Mouse (Mus musculus): ENCODE data around the gene Rpusd3.
A peak's percentile ranks its signal among the peaks of the same experiment; 100 is the strongest.

- TF ChIP-seq TAL1 (IDR thresholded peaks at IDR 0.05; ENCODE audit: low read length) (0 out of 3 replicates have a peak, but pooled peaks have one; percentile 28), GATA1 (IDR thresholded peaks at IDR 0.05; ENCODE audit: low read length) (no peak)
Observed at GRCm38 (mm10) chr6:113373491-113373890, 45.6 kb downstream of the Rpusd3 start.
